Mouse (Mus musculus): ENCODE data around the gene Dhtkd1. TPM values are rescaled to one million over a fixed set of nuclear protein-coding genes. Genes with fewer than 3 reads are reported as not detected.
"Not testable (repeated sequence)": the region's sequence is repeated elsewhere in the genome, so short reads cannot be mapped to it uniquely, and the experiment has no call there.

Dhtkd1 gene
- 12.7 and 12.8 TPM in 2 replicates for polyA plus RNA-seq (2012; rRNA removed)

GRCm38 (mm10) chr2:5942416-5943032 is at the start of gene Dhtkd1:
Gene Dhtkd1, minus strand, starts transcription at chr2:5942792.
- DNase-seq (ENCODE audit: extremely low spot score in 1 of 2, low spot score in 1 of 2) = peak; percentile 57 to 72

- DNase-seq (ENCODE audit: extremely low spot score in 1 of 2, low spot score in 1 of 2) = no peak
Observed at GRCm38 (mm10) chr2:5977532-5977931, 34.9 kb upstream of the Dhtkd1 start.

- DNase-seq (ENCODE audit: extremely low spot score in 1 of 2, low spot score in 1 of 2) = not testable (repeated sequence)
Observed at GRCm38 (mm10) chr2:5970629-5971028, 28.0 kb upstream of the Dhtkd1 start.

- DNase-seq (ENCODE audit: extremely low spot score in 1 of 2, low spot score in 1 of 2) = no peak
Observed at GRCm38 (mm10) chr2:5965972-5966371, 23.4 kb upstream of the Dhtkd1 start.

GRCm38 (mm10) chr2:5963729-5964128 is 21.1 kb upstream of the Dhtkd1 start:
- DNase-seq (ENCODE audit: extremely low spot score in 1 of 2, low spot score in 1 of 2) = not testable (repeated sequence)

- no peak for DNase-seq (ENCODE audit: extremely low spot score in 1 of 2, low spot score in 1 of 2)
Observed at GRCm38 (mm10) chr2:5962265-5962664, 19.7 kb upstream of the Dhtkd1 start.

- no peak for DNase-seq (ENCODE audit: extremely low spot score in 1 of 2, low spot score in 1 of 2)
Observed at GRCm38 (mm10) chr2:5957705-5958104, 15.1 kb upstream of the Dhtkd1 start.

GRCm38 (mm10) chr2:5951621-5952211 is 9.1 kb upstream of the Dhtkd1 start:
- peak in 1 of 2 experiments; percentile 25 for DNase-seq (ENCODE audit: extremely low spot score in 1 of 2, low spot score in 1 of 2)

GRCm38 (mm10) chr2:5950766-5951595 is 8.4 kb upstream of the Dhtkd1 start, which contains the start of gene Upf2:
Gene Upf2, plus strand, starts transcription at chr2:5951469.
- peak; percentile 92 to 94 for DNase-seq (ENCODE audit: extremely low spot score in 1 of 2, low spot score in 1 of 2)

- no peak for DNase-seq (ENCODE audit: extremely low spot score in 1 of 2, low spot score in 1 of 2)
Observed at GRCm38 (mm10) chr2:5950305-5950704, 7.7 kb upstream of the Dhtkd1 start.

- DNase-seq (ENCODE audit: extremely low spot score in 1 of 2, low spot score in 1 of 2) = not testable (repeated sequence)
Observed at GRCm38 (mm10) chr2:5949821-5950220, 7.2 kb upstream of the Dhtkd1 start.

GRCm38 (mm10) chr2:5948964-5949363 is 6.4 kb upstream of the Dhtkd1 start:
- DNase-seq (ENCODE audit: extremely low spot score in 1 of 2, low spot score in 1 of 2) = no peak

GRCm38 (mm10) chr2:5946876-5947275 is 4.3 kb upstream of the Dhtkd1 start:
- no peak for DNase-seq (ENCODE audit: extremely low spot score in 1 of 2, low spot score in 1 of 2)

- DNase-seq (ENCODE audit: extremely low spot score in 1 of 2, low spot score in 1 of 2) = no peak
Observed at GRCm38 (mm10) chr2:5945629-5946028, 3.0 kb upstream of the Dhtkd1 start.

- no peak for DNase-seq (ENCODE audit: extremely low spot score in 1 of 2, low spot score in 1 of 2)
Observed at GRCm38 (mm10) chr2:5943071-5943470, 479 bp upstream of the Dhtkd1 start.

- DNase-seq (ENCODE audit: extremely low spot score in 1 of 2, low spot score in 1 of 2) = no peak
Observed at GRCm38 (mm10) chr2:5941861-5942415, 654 bp downstream of the Dhtkd1 start.

GRCm38 (mm10) chr2:5940936-5941335 is 1.7 kb downstream of the Dhtkd1 start:
- peak in 1 of 2 experiments; percentile 30 for DNase-seq (ENCODE audit: extremely low spot score in 1 of 2, low spot score in 1 of 2)

GRCm38 (mm10) chr2:5939911-5940310 is 2.7 kb downstream of the Dhtkd1 start:
- no peak for DNase-seq (ENCODE audit: extremely low spot score in 1 of 2, low spot score in 1 of 2)

- DNase-seq (ENCODE audit: extremely low spot score in 1 of 2, low spot score in 1 of 2) = no peak
Observed at GRCm38 (mm10) chr2:5939319-5939718, 3.3 kb downstream of the Dhtkd1 start.

- DNase-seq (ENCODE audit: extremely low spot score in 1 of 2, low spot score in 1 of 2) = no peak
Observed at GRCm38 (mm10) chr2:5936550-5936949, 6.0 kb downstream of the Dhtkd1 start.

GRCm38 (mm10) chr2:5936068-5936467 is 6.5 kb downstream of the Dhtkd1 start:
- no peak for DNase-seq (ENCODE audit: extremely low spot score in 1 of 2, low spot score in 1 of 2)

Measured in frontal cortex, adult 2 months (tissue).